Mouse (Mus musculus): ENCODE results near the gene Anks6.

GRCm38 (mm10) chr4:46982094-46982493, 75.1 kb downstream of the Anks6 start:
- TF ChIP-seq GATA1 (IDR thresholded peaks at IDR 0.05; ENCODE audit: borderline replicate concordance, low read length) (no peak), FLI1 (IDR thresholded peaks at IDR 0.05; ENCODE audit: low read length) (no peak)
